Mouse (Mus musculus): ENCODE measurements at regions not wholly inside any gene's neighbourhood (a gene's known extent, or its start where the extent isn't known, plus 50 kb on each side); places are given as distances from the start of the nearest gene placed in this dataset.

- no peaks in the 10 kb centered on the region for H3K4me1 ChIP-seq (ENCODE audit: control insufficient read depth, low read depth, low read length)
- H3K9me3 ChIP-seq (replicated peaks; ENCODE audit: control insufficient read depth, low read length) = no peaks in the 10 kb centered on the region
- no peaks in the 10 kb centered on the region for H3K36me3 ChIP-seq (ENCODE audit: control insufficient read depth, insufficient read depth)
- H3K4me3 ChIP-seq (ENCODE audit: low read depth, low read length) = no peak overlapping the region
- H3K27me3 ChIP-seq (ENCODE audit: control insufficient read depth, insufficient read depth, low read depth, low read length) = no peaks in the 10 kb centered on the region
- no peak for ATAC-seq (ENCODE audit: low read depth)
- no peak overlapping the region for H3K9ac ChIP-seq (ENCODE audit: low read depth, low read length)
- no peak overlapping the region for H3K4me2 ChIP-seq (ENCODE audit: low read depth, low read length)
- H3K27ac ChIP-seq (ENCODE audit: low read length) = no peak overlapping the region
- 51% methylated on average over 3 of the region's 3 CpGs for WGBS (ENCODE audit: insufficient replicate concordance)
Observed at GRCm38 (mm10) chr2:75457423-75457822, 201.6 kb upstream of the Hnrnpa3 start.

GRCm38 (mm10) chr2:75458898-75459297 lies 200.2 kb upstream of the Hnrnpa3 start:
- Histone ChIP-seq H3K36me3 (ENCODE audit: control insufficient read depth, insufficient read depth) (no peaks in the 10 kb centered on the region), H3K9ac (ENCODE audit: low read depth, low read length) (no peak overlapping the region), H3K4me2 (ENCODE audit: low read depth, low read length) (no peak overlapping the region), H3K27me3 (ENCODE audit: control insufficient read depth, insufficient read depth, low read depth, low read length) (no peaks in the 10 kb centered on the region), H3K4me1 (ENCODE audit: control insufficient read depth, low read depth, low read length) (no peaks in the 10 kb centered on the region), H3K9me3 (replicated peaks; ENCODE audit: control insufficient read depth, low read length) (no peaks in the 10 kb centered on the region), H3K27ac (ENCODE audit: low read length) (no peak overlapping the region), H3K4me3 (ENCODE audit: low read depth, low read length) (no peak overlapping the region)
- WGBS (ENCODE audit: insufficient replicate concordance) = 66% methylated on average over 3 of the region's 3 CpGs
- no peak for ATAC-seq (ENCODE audit: low read depth)

GRCm38 (mm10) chr2:75460419-75460818 lies 198.6 kb upstream of the Hnrnpa3 start:
- Histone ChIP-seq H3K4me3 (ENCODE audit: low read depth, low read length) (no peak overlapping the region), H3K9ac (ENCODE audit: low read depth, low read length) (no peak overlapping the region), H3K27me3 (ENCODE audit: control insufficient read depth, insufficient read depth, low read depth, low read length) (no peaks in the 10 kb centered on the region), H3K4me1 (ENCODE audit: control insufficient read depth, low read depth, low read length) (no peaks in the 10 kb centered on the region), H3K9me3 (replicated peaks; ENCODE audit: control insufficient read depth, low read length) (no peaks in the 10 kb centered on the region), H3K36me3 (ENCODE audit: control insufficient read depth, insufficient read depth) (no peaks in the 10 kb centered on the region), H3K4me2 (ENCODE audit: low read depth, low read length) (no peak overlapping the region), H3K27ac (ENCODE audit: low read length) (no peak overlapping the region)
- WGBS (ENCODE audit: insufficient replicate concordance) = 50% methylated on average over 5 of the region's 5 CpGs
- no peak for ATAC-seq (ENCODE audit: low read depth)

GRCm38 (mm10) chr2:75461019-75461418 lies 198.0 kb upstream of the Hnrnpa3 start:
- no peak overlapping the region for H3K4me3 ChIP-seq (ENCODE audit: low read depth, low read length)
- no peak overlapping the region for H3K4me2 ChIP-seq (ENCODE audit: low read depth, low read length)
- no peak overlapping the region for H3K27ac ChIP-seq (ENCODE audit: low read length)
- no peaks in the 10 kb centered on the region for H3K27me3 ChIP-seq (ENCODE audit: control insufficient read depth, insufficient read depth, low read depth, low read length)
- 52% methylated on average over 5 of the region's 5 CpGs for WGBS (ENCODE audit: insufficient replicate concordance)
- H3K36me3 ChIP-seq (ENCODE audit: control insufficient read depth, insufficient read depth) = no peaks in the 10 kb centered on the region
- no peaks in the 10 kb centered on the region for H3K4me1 ChIP-seq (ENCODE audit: control insufficient read depth, low read depth, low read length)
- peak; percentile 65 for ATAC-seq (ENCODE audit: low read depth)
- no peak overlapping the region for H3K9ac ChIP-seq (ENCODE audit: low read depth, low read length)
- no peaks in the 10 kb centered on the region for H3K9me3 ChIP-seq (replicated peaks; ENCODE audit: control insufficient read depth, low read length)

GRCm38 (mm10) chr2:75461421-75461991 lies 197.6 kb upstream of the Hnrnpa3 start:
- Histone ChIP-seq H3K9ac (ENCODE audit: low read depth, low read length) (no peak overlapping the region), H3K4me1 (ENCODE audit: control insufficient read depth, low read depth, low read length) (no peaks in the 10 kb centered on the region), H3K27ac (ENCODE audit: low read length) (no peak overlapping the region), H3K4me3 (ENCODE audit: low read depth, low read length) (no peak overlapping the region), H3K4me2 (ENCODE audit: low read depth, low read length) (no peak overlapping the region), H3K9me3 (replicated peaks; ENCODE audit: control insufficient read depth, low read length) (no peaks in the 10 kb centered on the region), H3K36me3 (ENCODE audit: control insufficient read depth, insufficient read depth) (no peaks in the 10 kb centered on the region), H3K27me3 (ENCODE audit: control insufficient read depth, insufficient read depth, low read depth, low read length) (no peaks in the 10 kb centered on the region)
- 60% methylated on average over 10 of the region's 10 CpGs for WGBS (ENCODE audit: insufficient replicate concordance)
- ATAC-seq (ENCODE audit: low read depth) = no peak

- ATAC-seq (ENCODE audit: low read depth) = no peak
- no peaks in the 10 kb centered on the region for H3K4me1 ChIP-seq (ENCODE audit: control insufficient read depth, low read depth, low read length)
- no peaks in the 10 kb centered on the region for H3K36me3 ChIP-seq (ENCODE audit: control insufficient read depth, insufficient read depth)
- 75% methylated on average over 5 of the region's 5 CpGs for WGBS (ENCODE audit: insufficient replicate concordance)
- H3K27ac ChIP-seq (ENCODE audit: low read length) = no peak overlapping the region
- H3K27me3 ChIP-seq (ENCODE audit: control insufficient read depth, insufficient read depth, low read depth, low read length) = no peaks in the 10 kb centered on the region
- H3K4me2 ChIP-seq (ENCODE audit: low read depth, low read length) = no peak overlapping the region
- no peaks in the 10 kb centered on the region for H3K9me3 ChIP-seq (replicated peaks; ENCODE audit: control insufficient read depth, low read length)
- H3K4me3 ChIP-seq (ENCODE audit: low read depth, low read length) = no peak overlapping the region
- H3K9ac ChIP-seq (ENCODE audit: low read depth, low read length) = no peak overlapping the region
Observed at GRCm38 (mm10) chr2:75462030-75462671, 196.9 kb upstream of the Hnrnpa3 start.

GRCm38 (mm10) chr2:75463091-75463490 lies 196.0 kb upstream of the Hnrnpa3 start:
- Histone ChIP-seq H3K36me3 (ENCODE audit: control insufficient read depth, insufficient read depth) (no peaks in the 10 kb centered on the region), H3K4me3 (ENCODE audit: low read depth, low read length) (no peak overlapping the region), H3K9ac (ENCODE audit: low read depth, low read length) (no peak overlapping the region), H3K4me1 (ENCODE audit: control insufficient read depth, low read depth, low read length) (no peaks in the 10 kb centered on the region), H3K27ac (ENCODE audit: low read length) (no peak overlapping the region), H3K9me3 (replicated peaks; ENCODE audit: control insufficient read depth, low read length) (no peaks in the 10 kb centered on the region), H3K4me2 (ENCODE audit: low read depth, low read length) (no peak overlapping the region), H3K27me3 (ENCODE audit: control insufficient read depth, insufficient read depth, low read depth, low read length) (no peaks in the 10 kb centered on the region)
- ATAC-seq (ENCODE audit: low read depth) = no peak
- 83% methylated on average over 9 of the region's 9 CpGs for WGBS (ENCODE audit: insufficient replicate concordance)

GRCm38 (mm10) chr2:75464429-75464828 lies 194.6 kb upstream of the Hnrnpa3 start:
- 17% methylated on average over 2 of the region's 2 CpGs for WGBS (ENCODE audit: insufficient replicate concordance)
- Histone ChIP-seq H3K27ac (ENCODE audit: low read length) (no peak overlapping the region), H3K27me3 (ENCODE audit: control insufficient read depth, insufficient read depth, low read depth, low read length) (no peaks in the 10 kb centered on the region), H3K4me3 (ENCODE audit: low read depth, low read length) (no peak overlapping the region), H3K9ac (ENCODE audit: low read depth, low read length) (no peak overlapping the region), H3K36me3 (ENCODE audit: control insufficient read depth, insufficient read depth) (no peaks in the 10 kb centered on the region), H3K9me3 (replicated peaks; ENCODE audit: control insufficient read depth, low read length) (no peaks in the 10 kb centered on the region), H3K4me1 (ENCODE audit: control insufficient read depth, low read depth, low read length) (no peaks in the 10 kb centered on the region), H3K4me2 (ENCODE audit: low read depth, low read length) (no peak overlapping the region)
- ATAC-seq (ENCODE audit: low read depth) = no peak

GRCm38 (mm10) chr2:75468851-75469250 lies 190.2 kb upstream of the Hnrnpa3 start:
- Histone ChIP-seq H3K9ac (ENCODE audit: low read depth, low read length) (no peak overlapping the region), H3K4me2 (ENCODE audit: low read depth, low read length) (no peak overlapping the region), H3K4me3 (ENCODE audit: low read depth, low read length) (no peak overlapping the region), H3K9me3 (replicated peaks; ENCODE audit: control insufficient read depth, low read length) (no peaks in the 10 kb centered on the region), H3K27me3 (ENCODE audit: control insufficient read depth, insufficient read depth, low read depth, low read length) (no peaks in the 10 kb centered on the region), H3K4me1 (ENCODE audit: control insufficient read depth, low read depth, low read length) (peaks cover 2% of the 10 kb centered on the region; the same call in 1 of the 2 replicates), H3K27ac (ENCODE audit: low read length) (no peak overlapping the region), H3K36me3 (ENCODE audit: control insufficient read depth, insufficient read depth) (no peaks in the 10 kb centered on the region)
- ATAC-seq (ENCODE audit: low read depth) = no peak
- WGBS (ENCODE audit: insufficient replicate concordance) = 61% methylated on average over 8 of the region's 8 CpGs
